Mouse (Mus musculus): Measurements from ENCODE around the gene Psmc4. TPM values are rescaled to one million over a fixed set of nuclear protein-coding genes. Genes with fewer than 3 reads are reported as not detected.

The Psmc4 gene
- 82.0 and 91.9 TPM in 2 replicates for polyA plus RNA-seq (2012; rRNA removed)

GRCm38 (mm10) chr7:28049476-28050409 lies at the start of gene Psmc4:
Psmc4 (minus strand) TSS chr7:28050101.

DNA sequence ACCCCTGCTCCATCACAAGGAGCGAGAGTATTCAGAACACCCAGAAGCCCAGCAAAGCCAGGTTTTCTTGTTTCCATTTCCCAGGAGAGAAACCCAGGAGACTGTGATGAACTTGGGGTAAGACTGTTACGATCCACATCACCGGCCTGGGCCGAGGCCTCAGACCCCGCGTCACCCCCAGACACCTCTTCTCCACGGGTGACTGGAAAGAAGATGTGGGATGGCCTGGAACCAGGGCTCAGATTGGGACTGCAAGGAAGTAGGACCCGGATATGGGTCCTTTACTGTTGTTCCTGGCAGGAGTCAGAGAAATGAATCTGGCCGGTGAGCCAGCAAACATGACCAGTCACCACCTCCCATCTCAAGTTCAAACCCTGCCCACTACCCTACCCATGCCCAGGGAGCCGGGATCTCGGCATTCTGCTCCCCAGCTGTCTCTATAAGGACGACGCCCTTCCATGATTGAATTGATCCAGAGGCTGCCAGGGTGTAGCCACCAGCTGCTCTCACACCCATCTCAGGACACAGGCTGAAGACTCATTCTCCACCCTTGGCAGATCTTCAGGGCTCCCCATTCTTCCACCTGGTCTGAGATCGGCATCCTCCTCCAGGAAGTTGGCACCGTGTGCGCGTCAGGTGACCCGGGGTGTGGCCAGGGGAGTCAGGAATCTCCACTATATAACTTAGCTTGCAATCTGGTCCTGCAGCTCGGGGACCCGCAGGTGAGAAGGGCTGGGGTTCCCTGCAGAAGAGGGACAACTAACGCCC lies 20.8 kb upstream of the Psmc4 start, which contains the start of gene Fcgbp:
TSS of gene Fcgbp (plus strand) at position 706 of the 768 bp plus-strand sequence.

GRCm38 (mm10) chr7:28013549-28014444 lies 36.1 kb downstream of the Psmc4 start, which contains the start of gene Zfp850:
Zfp850 (minus strand) TSS chr7:28014115.

Other genes with a start within 250 kb of the Psmc4 start
- 0.21 and 0.61 TPM in 2 replicates for gene Zfp626, start 242.9 kb downstream of the Psmc4 start, polyA plus RNA-seq (2012; rRNA removed)
- gene Zfp59, start 211.5 kb downstream of the Psmc4 start, polyA plus RNA-seq (2012; rRNA removed), result 0.39 and 0.42 TPM in 2 replicates
- 0.20 and 0.43 TPM in 2 replicates for gene Zfp607a, start 192.6 kb downstream of the Psmc4 start, polyA plus RNA-seq (2012; rRNA removed)
- 0.73 and 1.2 TPM in 2 replicates for gene Zfp974, start 120.6 kb downstream of the Psmc4 start, polyA plus RNA-seq (2012; rRNA removed)
- gene Zfp780b, start 70.9 kb downstream of the Psmc4 start, polyA plus RNA-seq (2012; rRNA removed), result 0.44 and 0.61 TPM in 2 replicates
- gene Zfp850, start 36.0 kb downstream of the Psmc4 start, polyA plus RNA-seq (2012; rRNA removed), result 0.12 and 0.15 TPM in 2 replicates
- gene Fcgbp, start 21.1 kb upstream of the Psmc4 start, polyA plus RNA-seq (2012; rRNA removed), result 3,234 and 3,450 TPM in 2 replicates
- gene 9530053A07Rik, start 79.4 kb upstream of the Psmc4 start, polyA plus RNA-seq (2012; rRNA removed), result 0.41 and 0.66 TPM in 2 replicates
- 25.7 and 29.3 TPM in 2 replicates for gene Fbl, start 119.6 kb upstream of the Psmc4 start, polyA plus RNA-seq (2012; rRNA removed)
- 38.3 and 38.8 TPM in 2 replicates for gene Dyrk1b, start 129.4 kb upstream of the Psmc4 start, polyA plus RNA-seq (2012; rRNA removed)
- 6.1 and 6.9 TPM in 2 replicates for gene Eid2, start 217.8 kb upstream of the Psmc4 start, polyA plus RNA-seq (2012; rRNA removed)
- gene Eid2b, start 227.6 kb upstream of the Psmc4 start, polyA plus RNA-seq (2012; rRNA removed), result 9.7 and 11.1 TPM in 2 replicates
- 0.12 TPM in 1 of 2 replicates, not detected in the other for gene Selenov, start 241.1 kb upstream of the Psmc4 start, polyA plus RNA-seq (2012; rRNA removed)